Mouse (Mus musculus) left cerebral cortex, adult 6 months (tissue): ENCODE results near the gene Mst1. TPM values are rescaled to one million over a fixed set of nuclear protein-coding genes. Genes with fewer than 3 reads are reported as not detected.

Experiments used
- long read RNA-seq, 2 experiments: library from polyadenylated mRNA; unstranded; transcript quantifications; one replicate each; pipeline ENCODE4 v2.0.0; 2019 to 2020
- polyA plus RNA-seq: library from polyadenylated mRNA; unstranded; fragments of <200 nt; fragmentation: Nextera tagmentation; gene quantifications from 2 replicates; pipeline ENCODE4 v1.2.3, GENCODE M21; 2021

Mst1 gene
- not detected in 2 replicates for polyA plus RNA-seq
- long read RNA-seq, experiment 1 = 0 reads
- long read RNA-seq, experiment 2 = 0 reads

GRCm38 (mm10) chr9:108080168-108080567 lies at the start of gene Mst1:
Mst1 (plus strand) TSS chr9:108080436.

GRCm38 (mm10) chr9:108049016-108049455 lies 31.2 kb upstream of the Mst1 start, which contains the start of gene Gmppb:
Gmppb (plus strand) TSS chr9:108049242.

GRCm38 (mm10) chr9:108052885-108053664 lies 27.2 kb upstream of the Mst1 start, which contains the start of gene Amigo3:
Amigo3 (plus strand) TSS chr9:108053159.

GRCm38 (mm10) chr9:108082988-108083431 lies 2.8 kb downstream of the Mst1 start, which contains the start of gene Rnf123:
Rnf123 (minus strand) TSS chr9:108083346.

GRCm38 (mm10) chr9:108094184-108094941 lies 14.1 kb downstream of the Mst1 start, which contains the start of gene Apeh:
Apeh (minus strand) TSS chr9:108094606.

Other genes starting within 250 kb of the Mst1 start
- gene Rbm6, start 207.2 kb upstream of the Mst1 start, polyA plus RNA-seq = 16.6 and 21.4 TPM in 2 replicates
- gene Mon1a, start 192.3 kb upstream of the Mst1 start, polyA plus RNA-seq = 22.8 and 23.6 TPM in 2 replicates
- 0.36 and 0.51 TPM in 2 replicates for gene Mst1r, start 173.6 kb upstream of the Mst1 start, polyA plus RNA-seq
- not detected in 2 replicates for gene Actl11, start 152.0 kb upstream of the Mst1 start, polyA plus RNA-seq
- gene Camkv, start 144.8 kb upstream of the Mst1 start, polyA plus RNA-seq = 185 and 236 TPM in 2 replicates
- 2.8 and 3.7 TPM in 2 replicates for gene Traip, start 130.3 kb upstream of the Mst1 start, polyA plus RNA-seq
- gene Uba7, start 104.9 kb upstream of the Mst1 start, polyA plus RNA-seq = 2.5 and 2.9 TPM in 2 replicates
- gene Gm20661, start 97.4 kb upstream of the Mst1 start, polyA plus RNA-seq = not detected in 2 replicates
- 3.0 and 3.6 TPM in 2 replicates for gene Inka1, start 94.6 kb upstream of the Mst1 start, polyA plus RNA-seq
- 1.6 and 2.5 TPM in 2 replicates for gene Cdhr4, start 87.9 kb upstream of the Mst1 start, polyA plus RNA-seq
- 0.90 TPM in 1 of 2 replicates, not detected in the other for gene Gm20662, start 84.1 kb upstream of the Mst1 start, polyA plus RNA-seq
- gene Ip6k1, start 77.9 kb upstream of the Mst1 start, polyA plus RNA-seq = 25.2 and 60.2 TPM in 2 replicates
- gene Gmppb, start 31.2 kb upstream of the Mst1 start, polyA plus RNA-seq = 18.1 and 40.5 TPM in 2 replicates
- gene Amigo3, start 27.3 kb upstream of the Mst1 start, polyA plus RNA-seq = 0.34 and 0.49 TPM in 2 replicates
- gene Rnf123, start 2.9 kb downstream of the Mst1 start, polyA plus RNA-seq = 20.6 and 25.3 TPM in 2 replicates
- gene Apeh, start 14.2 kb downstream of the Mst1 start, polyA plus RNA-seq = 8.8 and 9.9 TPM in 2 replicates
- gene Bsn, start 109.9 kb downstream of the Mst1 start, polyA plus RNA-seq = 19.1 and 28.0 TPM in 2 replicates
- 29.7 and 39.5 TPM in 2 replicates for gene Dag1, start 183.5 kb downstream of the Mst1 start, polyA plus RNA-seq
- 108 and 150 TPM in 2 replicates for gene Nicn1, start 210.0 kb downstream of the Mst1 start, polyA plus RNA-seq
- 40.1 and 51.1 TPM in 2 replicates for gene Amt, start 216.4 kb downstream of the Mst1 start, polyA plus RNA-seq
- 152 and 166 TPM in 2 replicates for gene Rhoa, start 225.7 kb downstream of the Mst1 start, polyA plus RNA-seq
- 48.4 and 51.8 TPM in 2 replicates for gene Tcta, start 225.7 kb downstream of the Mst1 start, polyA plus RNA-seq